Mouse (Mus musculus) layer of hippocampus, adult 8-10 months (tissue): ENCODE measurements around the gene Cmtm4. TPM values are rescaled to one million over a fixed set of nuclear protein-coding genes. Genes with fewer than 3 reads are reported as not detected.

Experiments used
- DNase-seq, 2 experiments: peaks; one replicate each; pipeline ENCODE4 v3.0.0; 2022; ENCODE audit warnings: low spot score in 2 of 2
- total RNA-seq, 4 experiments: library from RNA; stranded (reverse); gene quantifications; 2 replicates each; pipeline ENCODE4 v1.2.4; 2022

The Cmtm4 gene
- total RNA-seq, 4 experiments from 2014 or later = 59.8 to 75.9 (median 66.7) TPM

- no peak for DNase-seq
These were observed 16.4 kb upstream of the Cmtm4 start for GRCm38 (mm10) chr8:104411972-104412371.

- peak; percentile 69 to 71 for DNase-seq
These were observed 15.9 kb upstream of the Cmtm4 start for GRCm38 (mm10) chr8:104411468-104411867.

- DNase-seq = peak in 1 of 2 experiments; percentile 37
These were observed 15.1 kb upstream of the Cmtm4 start for GRCm38 (mm10) chr8:104410628-104411273.

GRCm38 (mm10) chr8:104408328-104409110 lies 12.9 kb upstream of the Cmtm4 start:
- DNase-seq = no peak

- no peak for DNase-seq
These were observed 10.9 kb upstream of the Cmtm4 start for GRCm38 (mm10) chr8:104406340-104407128.

GRCm38 (mm10) chr8:104405430-104406187 lies 10.0 kb upstream of the Cmtm4 start:
- no peak for DNase-seq

GRCm38 (mm10) chr8:104403596-104403995 lies 8.0 kb upstream of the Cmtm4 start:
- DNase-seq = no peak

- peak in 1 of 2 experiments; percentile 52 for DNase-seq
These were observed 555 bp downstream of the Cmtm4 start for GRCm38 (mm10) chr8:104394801-104395702.

- DNase-seq = no peak
These were observed 1.8 kb downstream of the Cmtm4 start for GRCm38 (mm10) chr8:104393767-104394166.

- no peak for DNase-seq
These were observed 2.5 kb downstream of the Cmtm4 start for GRCm38 (mm10) chr8:104393139-104393538.

- no peak for DNase-seq
These were observed 5.4 kb downstream of the Cmtm4 start for GRCm38 (mm10) chr8:104390245-104390644.

GRCm38 (mm10) chr8:104387980-104388379 lies 7.6 kb downstream of the Cmtm4 start:
- no peak for DNase-seq

- no peak for DNase-seq
These were observed 8.1 kb downstream of the Cmtm4 start for GRCm38 (mm10) chr8:104387501-104387900.

GRCm38 (mm10) chr8:104386693-104387092 lies 8.9 kb downstream of the Cmtm4 start:
- no peak for DNase-seq

GRCm38 (mm10) chr8:104383977-104384376 lies 11.6 kb downstream of the Cmtm4 start:
- no peak for DNase-seq

GRCm38 (mm10) chr8:104383296-104383695 lies 12.3 kb downstream of the Cmtm4 start:
- no peak for DNase-seq

- no peak for DNase-seq
These were observed 14.6 kb downstream of the Cmtm4 start for GRCm38 (mm10) chr8:104380961-104381411.

GRCm38 (mm10) chr8:104380269-104380668 lies 15.3 kb downstream of the Cmtm4 start:
- DNase-seq = no peak

- DNase-seq = no peak
These were observed 16.2 kb downstream of the Cmtm4 start for GRCm38 (mm10) chr8:104379301-104379836.

GRCm38 (mm10) chr8:104376669-104377068 lies 18.9 kb downstream of the Cmtm4 start:
- no peak for DNase-seq
